Mouse (Mus musculus) CH12F3 (cell line): ENCODE measurements at regions not wholly inside any gene's neighbourhood (a gene's known extent, or its start where the extent isn't known, plus 50 kb on each side); places are given as distances from the start of the nearest gene placed in this dataset.

Experiments used
- in situ Hi-C: fragments of 300-500 bp; cut with MboI; formaldehyde crosslinking; loops from 2 replicates; pipeline ENCODE4 v1.14.3; 2020; ENCODE audit warnings: low sequenced_read_pairs

- in situ Hi-C loops = no loop called here
These were observed 61.9 kb upstream of the Ccnd1 start for GRCm38 (mm10) chr7:145001503-145002084.

GRCm38 (mm10) chr7:144999741-145000140, 60.0 kb upstream of the Ccnd1 start:
- in situ Hi-C loops = no loop called here

- in situ Hi-C loops = no loop called here
These were observed 57.1 kb upstream of the Ccnd1 start for GRCm38 (mm10) chr7:144996847-144997246.

GRCm38 (mm10) chr7:144994229-144994628, 54.5 kb upstream of the Ccnd1 start:
- in situ Hi-C loops = no loop called here

GRCm38 (mm10) chr7:144993566-144993965, 53.8 kb upstream of the Ccnd1 start:
- in situ Hi-C loops = no loop called here

- in situ Hi-C loops = no loop called here
These were observed 52.0 kb upstream of the Ccnd1 start for GRCm38 (mm10) chr7:144991760-144992159.
